Mouse (Mus musculus): Measurements from ENCODE around the gene Ahcyl1. TPM values are rescaled to one million over a fixed set of nuclear protein-coding genes. Genes with fewer than 3 reads are reported as not detected.
"Not testable (repeated sequence)": the region's sequence is repeated elsewhere in the genome, so short reads cannot be mapped to it uniquely, and the experiment has no call there.

Ahcyl1 gene
- 100 to 1,000 TPM; 305 to 328 TPM for total RNA-seq (2021)
- long read RNA-seq, experiment 1, transcript Ahcyl1-201 (17 exons, 3,863 nt), result major isoform, 455 of 578 reads
- long read RNA-seq, experiment 1, partial matches to known transcripts, result 38 of 578 reads
- long read RNA-seq, experiment 1, other reads (novel, unspliced or antisense), result 82 of 578 reads
- long read RNA-seq, experiment 2, transcript Ahcyl1-201 (17 exons, 3,863 nt), result major isoform, 353 of 434 reads
- long read RNA-seq, experiment 2, partial matches to known transcripts, result 28 of 434 reads
- long read RNA-seq, experiment 2, other reads (novel, unspliced or antisense), result 53 of 434 reads

DNA sequence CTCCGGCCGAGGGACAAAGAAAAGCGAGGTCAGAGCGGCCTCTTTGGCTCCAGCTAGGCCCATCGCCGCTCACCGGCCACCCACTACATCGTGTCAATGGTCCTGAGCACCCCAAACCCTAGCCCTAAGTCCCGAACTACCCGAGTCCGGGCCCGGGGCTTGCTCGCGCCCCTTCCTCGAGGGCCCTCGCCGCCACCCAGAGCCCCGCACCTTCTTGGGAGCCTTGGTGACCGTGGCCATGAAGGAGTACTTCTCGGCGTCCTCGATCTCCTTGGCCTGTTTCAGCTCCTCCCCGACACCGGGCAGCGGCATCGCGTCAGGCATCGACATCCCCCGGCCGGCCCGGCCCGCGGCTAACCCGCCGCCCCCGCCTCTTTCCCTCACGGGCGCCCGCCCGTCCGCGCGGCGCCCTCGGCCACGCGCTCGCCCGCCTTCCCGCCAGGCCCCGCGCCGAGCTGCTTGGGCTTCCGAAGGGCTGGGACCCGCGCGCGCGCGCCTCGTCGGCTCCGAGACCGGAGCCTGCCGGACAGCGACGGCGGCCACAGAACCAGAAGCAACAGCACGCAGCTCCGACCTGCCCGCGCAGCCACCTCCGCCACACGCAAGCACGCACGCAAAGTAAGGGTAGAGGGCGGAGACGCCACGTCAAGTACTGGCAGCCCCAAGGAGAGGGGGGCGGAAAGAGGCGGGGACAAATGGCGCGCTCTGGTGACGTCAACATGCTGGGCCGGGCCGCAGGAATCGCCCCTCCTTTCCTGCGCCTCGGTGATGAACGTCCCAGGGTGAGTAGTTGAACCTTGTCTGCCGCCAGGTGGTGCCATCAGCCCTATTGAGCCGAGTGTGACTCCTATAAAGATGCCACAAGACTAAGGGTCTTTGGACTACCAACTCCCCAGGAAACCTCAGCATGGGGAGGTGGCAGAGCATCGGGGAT is at the start of gene Ahcyl1:
Ahcyl1 (minus strand) TSS at position 613 of the 934 bp plus-strand sequence.
- DNase-seq (ENCODE audit: low spot score in 2 of 2), result peak; percentile 99

DNA sequence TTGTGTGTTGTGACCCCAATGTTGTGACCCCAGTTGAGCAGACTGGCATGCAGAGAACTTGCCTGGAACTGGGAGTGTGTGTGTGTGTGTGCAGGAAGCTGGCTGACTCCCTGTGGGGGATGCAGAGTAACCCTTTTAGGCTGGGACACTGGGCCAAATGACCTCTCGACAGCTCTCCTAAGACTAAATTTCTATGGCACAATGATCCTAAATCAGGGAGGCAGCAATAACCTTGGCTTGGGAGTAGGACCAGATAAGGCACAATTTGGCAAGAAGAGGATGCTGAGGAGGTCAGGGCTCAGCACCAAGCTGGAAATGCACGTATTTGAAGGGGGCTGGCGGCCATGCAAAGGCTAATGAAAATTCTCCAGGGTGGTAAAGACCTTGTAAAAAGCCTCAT is 49.7 kb upstream of the Ahcyl1 start:
- no peak for DNase-seq (ENCODE audit: low spot score in 2 of 2)

DNA sequence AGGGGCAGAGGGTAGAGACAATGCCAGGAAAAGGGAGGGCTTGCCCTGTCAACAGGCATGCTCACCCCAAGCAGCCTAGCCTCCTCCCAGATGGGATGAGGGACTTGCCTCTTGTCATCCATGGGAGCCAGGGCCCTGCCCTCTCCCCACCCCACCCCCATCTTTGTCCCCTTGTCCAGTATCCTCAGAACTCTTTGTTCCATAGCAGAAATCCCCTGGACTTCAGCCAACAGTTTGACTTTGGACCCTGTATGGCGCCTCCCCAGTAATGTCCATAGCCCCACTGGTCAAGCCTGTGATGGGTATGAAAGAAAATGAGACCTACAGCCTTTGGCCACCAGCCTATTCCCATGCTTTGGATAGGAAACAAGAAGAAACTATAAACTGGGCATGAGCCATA is 47.3 kb upstream of the Ahcyl1 start:
- no peak for DNase-seq (ENCODE audit: low spot score in 2 of 2)

DNA sequence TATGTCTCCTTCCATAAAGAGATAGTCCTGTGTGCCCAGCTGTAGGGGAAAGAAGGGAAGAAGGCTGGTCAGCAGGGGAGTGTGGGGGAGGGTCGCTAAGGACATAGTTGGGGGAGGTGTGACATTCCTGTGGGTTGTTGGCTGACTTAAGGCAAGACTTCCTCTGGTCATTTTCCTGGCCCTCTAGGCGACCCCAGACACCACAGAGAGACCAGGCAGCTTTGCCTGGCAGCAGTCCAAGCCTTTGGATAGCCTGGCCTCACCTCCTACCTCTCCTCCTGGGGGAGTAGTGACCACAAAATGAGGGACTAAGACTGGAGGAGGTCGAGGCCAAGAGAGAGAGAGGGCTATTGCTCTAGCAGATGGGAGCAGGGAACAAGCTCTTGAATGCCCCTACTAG is 46.7 kb upstream of the Ahcyl1 start:
- DNase-seq (ENCODE audit: low spot score in 2 of 2), result no peak

DNA sequence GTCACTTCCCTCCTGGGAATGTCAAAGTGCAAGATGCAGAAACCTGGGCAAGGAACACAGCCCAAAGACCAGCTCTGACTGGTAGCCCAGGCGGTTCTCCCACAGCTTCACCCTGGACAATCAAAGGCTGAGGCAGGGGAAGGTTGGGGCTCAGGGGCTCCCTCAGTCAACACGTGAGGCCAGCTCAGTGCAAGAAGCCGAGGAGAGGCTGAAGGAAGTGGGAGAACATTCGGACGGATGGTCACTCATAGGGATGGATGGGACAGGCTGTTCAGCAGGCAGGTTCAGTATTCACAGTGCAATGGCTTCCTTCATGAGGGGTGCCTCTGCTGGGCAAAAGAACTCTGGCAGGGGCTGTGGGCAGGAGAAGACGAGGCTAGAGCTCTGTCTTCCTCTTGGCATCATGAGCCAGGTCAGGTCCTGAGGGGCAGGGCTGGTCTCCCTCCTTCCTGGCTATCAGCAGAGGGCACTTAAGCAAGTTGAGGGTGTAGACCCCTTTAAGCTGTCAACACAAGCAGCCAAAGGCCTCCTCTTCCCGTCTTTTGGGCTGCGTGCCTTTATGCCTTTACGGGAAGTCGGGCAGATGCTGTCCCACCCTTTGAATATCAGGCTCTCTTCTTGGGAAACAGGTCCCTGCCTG is 45.8 kb upstream of the Ahcyl1 start:
- DNase-seq (ENCODE audit: low spot score in 2 of 2), result no peak

DNA sequence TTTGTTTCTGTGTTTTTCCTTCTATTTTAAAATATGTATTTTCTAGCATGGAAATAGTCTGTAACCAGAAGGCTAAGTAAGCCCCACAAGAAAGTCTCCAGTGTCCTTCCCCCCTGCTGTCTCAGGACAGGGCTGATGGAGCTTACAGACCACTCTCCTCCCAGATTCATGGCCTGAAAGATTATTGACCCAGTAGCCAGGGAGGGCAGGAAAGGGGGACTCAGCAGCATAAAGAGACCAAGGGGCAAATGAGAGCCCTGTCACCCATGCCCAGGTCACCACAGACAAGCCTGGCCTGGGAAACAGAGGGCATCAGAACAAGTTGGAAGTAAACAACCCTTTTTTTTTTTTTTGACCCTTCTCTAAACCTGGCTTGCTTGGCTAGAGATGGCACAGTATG is 45.0 kb upstream of the Ahcyl1 start:
- no peak for DNase-seq (ENCODE audit: low spot score in 2 of 2)

DNA sequence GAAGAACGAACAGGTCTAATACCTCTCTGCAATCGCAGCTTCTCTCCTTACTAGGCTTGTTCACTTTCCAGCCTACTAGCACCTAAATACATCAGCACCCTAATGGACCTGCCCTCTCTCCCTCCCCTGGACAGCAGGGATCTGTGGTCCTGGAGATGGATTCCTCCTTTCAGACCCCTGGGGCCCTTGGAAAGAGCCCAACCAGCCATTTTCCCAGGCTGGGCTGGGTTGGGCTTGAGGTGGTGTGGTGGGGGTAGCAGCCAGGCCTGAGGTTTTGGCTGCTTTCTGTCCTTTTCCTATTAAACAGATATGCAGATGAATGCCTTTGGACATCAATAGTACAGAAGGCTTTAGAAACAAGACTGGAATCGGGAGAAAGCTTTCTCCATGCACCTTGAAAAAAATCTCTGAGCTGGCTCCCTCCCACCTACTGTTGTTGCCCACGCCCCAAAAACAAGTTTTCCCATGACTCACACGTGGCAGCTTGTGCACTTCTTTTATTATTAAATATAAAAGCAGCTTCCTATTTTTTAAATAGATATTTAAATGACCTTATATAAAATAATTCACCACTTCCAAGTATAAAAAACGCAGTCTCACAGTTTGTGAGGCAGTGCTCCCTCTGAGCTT is 44.3 kb upstream of the Ahcyl1 start:
- peak in 1 of 2 experiments; percentile 47 for DNase-seq (ENCODE audit: low spot score in 2 of 2)

DNA sequence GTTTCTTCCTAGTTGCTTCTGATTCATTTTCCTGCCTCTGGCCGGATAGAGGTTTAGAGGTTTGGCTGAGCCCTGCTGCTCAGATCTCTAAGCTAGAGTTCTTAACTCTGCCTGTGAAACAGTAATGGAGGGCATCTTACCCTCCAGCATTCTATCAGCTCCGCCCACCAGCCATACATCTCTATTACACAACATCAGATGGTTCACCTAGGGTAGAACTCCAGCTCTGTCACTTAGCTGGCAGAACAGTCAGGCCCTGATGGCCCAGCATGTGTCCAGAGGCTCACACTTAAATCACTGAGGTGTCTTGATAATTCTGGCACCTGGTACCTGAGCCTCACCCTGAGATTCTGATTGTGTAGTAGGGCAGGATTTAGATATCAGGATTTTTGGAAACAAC is 43.6 kb upstream of the Ahcyl1 start:
- DNase-seq (ENCODE audit: low spot score in 2 of 2), result no peak

DNA sequence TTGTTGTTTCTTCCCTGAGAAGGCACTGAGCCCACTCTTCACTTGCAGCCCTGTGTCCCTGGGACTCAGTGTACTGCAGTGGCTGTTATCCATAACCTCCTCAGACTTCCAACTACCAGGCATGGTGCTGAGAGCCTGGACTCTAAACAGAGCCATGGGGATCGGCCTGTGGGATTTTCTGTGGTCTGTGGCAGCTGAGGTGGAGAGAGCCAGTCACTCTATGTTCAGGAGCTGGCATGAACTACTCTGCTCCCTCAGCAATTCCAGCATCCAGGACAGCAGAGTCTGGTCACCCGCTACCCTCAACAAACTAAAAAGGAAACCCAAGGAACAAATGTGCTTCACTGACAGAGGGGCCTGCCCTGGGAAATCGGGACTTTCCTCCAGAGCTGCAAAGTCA is 43.1 kb upstream of the Ahcyl1 start:
- DNase-seq (ENCODE audit: low spot score in 2 of 2), result no peak

DNA sequence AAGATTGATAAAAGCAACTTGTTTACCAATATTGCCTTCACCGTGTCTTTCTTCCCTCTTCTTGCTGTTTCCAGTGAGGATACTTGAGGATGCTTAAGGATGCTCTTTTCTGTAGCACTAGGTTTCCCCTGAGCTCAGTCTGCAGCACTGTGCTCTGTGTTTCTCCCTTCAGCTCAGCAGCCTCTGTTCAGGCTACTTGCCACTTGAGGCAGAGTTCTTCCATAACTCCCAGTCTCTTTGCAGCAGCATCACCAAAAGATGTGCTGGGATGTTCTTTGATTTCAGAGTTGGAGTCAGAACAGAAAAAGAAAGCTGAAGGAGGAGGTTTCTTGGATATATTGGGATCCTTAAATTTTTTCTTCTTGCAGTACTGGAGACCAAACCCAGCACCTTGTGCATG is 42.3 kb upstream of the Ahcyl1 start:
- DNase-seq (ENCODE audit: low spot score in 2 of 2), result no peak

DNA sequence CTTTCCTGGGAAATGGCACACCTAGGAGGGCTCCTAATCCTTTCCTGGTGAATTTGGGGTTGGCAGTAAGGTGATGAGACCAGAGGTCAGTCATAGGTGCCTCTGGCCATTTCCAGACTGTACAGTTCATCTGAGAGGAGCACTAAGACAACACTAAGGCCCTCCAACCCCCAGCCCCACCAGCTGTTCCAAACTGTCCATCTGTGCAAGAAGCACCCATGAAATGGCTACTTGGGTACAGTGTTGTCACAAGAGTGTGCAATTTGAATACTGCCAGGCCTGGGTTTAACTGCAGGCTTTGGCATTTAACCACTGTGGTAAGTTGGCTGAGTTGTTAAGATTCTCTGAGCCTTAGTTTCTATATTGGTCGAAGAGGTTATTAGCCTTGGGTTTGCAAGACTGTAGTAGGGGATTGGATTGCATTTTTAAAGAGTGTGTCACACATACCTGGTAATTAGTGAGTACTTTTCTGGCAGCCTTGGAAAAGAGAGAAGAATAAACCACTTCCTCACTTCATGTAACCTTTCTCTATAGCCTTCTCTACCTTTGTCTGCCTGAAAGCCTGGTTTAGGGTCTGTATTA is 41.3 kb upstream of the Ahcyl1 start:
- DNase-seq (ENCODE audit: low spot score in 2 of 2), result no peak

DNA sequence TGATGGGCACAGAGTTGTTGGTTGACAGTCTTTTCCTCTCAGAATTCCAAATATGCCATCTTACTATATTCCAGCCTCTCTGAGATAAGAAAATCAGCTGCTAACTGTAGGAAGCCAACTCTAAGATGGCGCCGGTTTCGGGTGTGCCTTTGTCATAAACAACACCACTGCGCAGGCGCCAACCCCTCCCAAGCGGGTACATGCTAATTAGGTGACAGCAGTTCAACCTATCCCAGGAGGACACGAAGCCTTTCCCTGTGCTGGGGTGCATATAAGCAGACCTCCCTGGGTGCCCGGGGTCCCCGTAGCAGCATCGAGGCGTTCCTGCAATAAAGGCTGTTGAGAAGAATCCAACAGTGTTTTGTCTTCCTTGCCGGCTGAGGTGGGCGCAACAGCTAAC is 39.3 kb upstream of the Ahcyl1 start:
- DNase-seq (ENCODE audit: low spot score in 2 of 2), result not testable (repeated sequence)

DNA sequence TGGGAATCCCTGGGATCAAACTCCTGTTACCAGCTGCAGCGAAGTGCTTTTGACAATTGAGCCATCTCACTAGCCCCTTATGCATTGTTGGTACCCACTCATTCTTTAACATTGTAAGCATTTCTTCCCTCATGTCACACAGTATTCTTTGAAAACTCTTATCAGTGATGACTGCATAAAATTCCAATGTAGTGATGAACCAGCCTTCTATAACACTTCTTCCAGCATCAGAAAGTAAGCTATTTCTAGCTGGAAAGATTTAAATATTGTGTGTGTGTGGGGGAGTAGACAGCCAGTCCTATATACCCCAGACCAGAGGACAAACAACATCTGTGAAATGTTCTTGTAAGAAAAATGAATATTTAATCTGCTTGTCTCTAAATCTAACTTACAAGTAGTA is 37.0 kb upstream of the Ahcyl1 start:
- DNase-seq (ENCODE audit: low spot score in 2 of 2), result no peak

DNA sequence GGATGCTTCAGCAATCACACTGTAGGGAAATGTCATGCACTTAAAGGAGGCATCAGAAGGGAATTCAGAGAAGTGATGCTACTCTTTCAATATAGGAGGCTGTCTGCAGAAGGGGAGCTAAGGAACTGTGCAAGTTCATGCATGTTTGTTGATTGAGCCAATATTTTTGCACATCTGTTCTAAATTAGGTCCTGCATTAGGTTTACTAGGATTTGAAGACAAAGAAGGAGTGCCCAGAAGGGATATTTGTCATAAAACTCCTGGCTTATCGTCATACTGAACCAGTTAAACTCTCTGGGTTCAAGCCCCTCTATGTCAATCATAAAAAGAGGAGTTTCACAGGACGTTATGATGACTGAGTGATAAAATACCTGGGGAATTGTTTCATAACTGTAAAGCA is 33.9 kb upstream of the Ahcyl1 start:
- no peak for DNase-seq (ENCODE audit: low spot score in 2 of 2)

DNA sequence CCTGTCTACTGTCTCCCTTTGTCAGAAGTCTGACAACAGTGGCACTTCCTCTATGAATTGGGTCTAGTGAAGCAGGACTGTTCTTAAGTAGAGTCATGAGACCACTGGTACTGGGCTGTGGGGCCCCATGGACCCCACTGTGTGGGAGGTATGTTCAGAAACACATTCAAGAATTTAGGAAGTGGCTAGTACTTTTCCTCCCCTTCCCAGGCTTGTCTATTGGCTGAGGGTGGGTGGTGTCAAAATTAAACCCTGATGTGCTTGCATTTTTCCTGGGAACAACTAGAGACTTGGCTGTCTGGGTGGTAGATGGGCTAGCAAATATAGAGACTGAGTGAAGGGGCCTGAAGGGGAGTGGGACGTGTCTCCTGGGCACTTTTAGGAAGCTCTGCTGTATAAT is 32.1 kb upstream of the Ahcyl1 start:
- DNase-seq (ENCODE audit: low spot score in 2 of 2), result no peak

DNA sequence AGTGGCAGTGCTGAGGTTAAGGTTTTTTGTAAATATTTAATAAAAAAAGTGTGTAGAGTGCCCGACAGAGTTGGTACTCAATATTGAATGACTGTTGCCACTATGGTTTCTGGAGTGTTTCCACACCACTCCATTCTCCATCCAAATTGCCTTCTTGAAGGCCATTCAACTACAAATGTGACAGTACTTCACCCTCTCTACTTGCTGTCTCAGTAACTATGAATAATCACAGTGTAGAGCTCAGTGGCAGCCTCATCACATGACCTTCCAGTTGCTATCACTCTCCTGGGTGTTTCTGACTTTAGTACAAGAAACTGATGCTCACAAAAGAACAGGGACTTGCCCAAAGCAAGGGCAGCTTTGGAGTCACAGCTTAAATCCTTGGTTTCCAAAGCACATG is 19.6 kb upstream of the Ahcyl1 start:
- no peak for DNase-seq (ENCODE audit: low spot score in 2 of 2)

DNA sequence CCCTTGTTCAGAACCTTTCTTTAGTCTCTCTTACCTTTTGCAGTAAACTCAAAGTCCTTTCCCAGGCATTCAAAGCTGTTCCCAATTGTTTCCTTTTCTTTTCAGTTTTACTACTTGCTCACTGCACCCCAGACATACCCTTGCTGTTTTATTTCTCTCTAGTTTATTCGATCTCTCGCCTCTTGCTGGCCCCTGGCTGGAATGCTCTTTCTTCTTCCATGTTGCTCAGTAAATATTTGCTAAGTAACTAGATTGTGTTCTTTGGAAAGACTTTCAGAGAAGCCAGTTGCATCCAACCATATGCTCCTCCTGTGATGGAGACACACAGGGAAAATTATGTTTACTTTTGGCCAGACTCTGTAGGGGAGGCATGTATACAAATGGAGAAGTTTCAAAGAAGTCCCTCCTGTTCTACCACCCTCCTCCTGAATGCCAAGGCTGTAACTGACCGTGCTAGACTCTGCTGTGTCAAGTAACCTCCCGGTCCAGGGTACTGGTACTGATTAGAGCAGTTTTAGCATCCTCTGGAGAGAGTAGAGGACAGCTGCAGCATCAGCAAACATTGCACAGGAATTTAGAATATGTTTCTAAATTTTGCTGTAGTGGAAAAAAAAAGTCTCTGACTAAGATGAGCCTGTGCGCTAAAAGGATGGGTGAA is 18.0 kb upstream of the Ahcyl1 start:
- DNase-seq (ENCODE audit: low spot score in 2 of 2), result no peak

DNA sequence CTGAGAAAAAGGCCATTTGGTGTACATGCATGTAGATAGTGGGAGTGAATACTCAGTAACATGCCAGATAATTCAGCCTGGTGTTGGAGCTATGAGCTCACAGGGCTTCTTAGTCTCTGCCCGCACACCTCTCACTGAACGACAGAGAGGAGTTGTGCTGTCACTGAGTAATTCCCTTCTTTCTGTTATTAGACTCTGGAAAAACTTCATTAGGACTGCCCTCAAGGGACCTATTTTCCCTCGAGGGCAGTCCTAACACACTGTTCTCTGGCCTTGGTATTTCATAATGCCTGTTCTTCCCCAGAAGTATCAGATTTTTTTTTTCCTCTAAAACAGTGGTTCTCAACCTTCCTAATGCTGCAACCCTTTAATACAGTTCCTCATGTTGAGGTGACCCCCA is 15.7 kb upstream of the Ahcyl1 start:
- no peak for DNase-seq (ENCODE audit: low spot score in 2 of 2)

DNA sequence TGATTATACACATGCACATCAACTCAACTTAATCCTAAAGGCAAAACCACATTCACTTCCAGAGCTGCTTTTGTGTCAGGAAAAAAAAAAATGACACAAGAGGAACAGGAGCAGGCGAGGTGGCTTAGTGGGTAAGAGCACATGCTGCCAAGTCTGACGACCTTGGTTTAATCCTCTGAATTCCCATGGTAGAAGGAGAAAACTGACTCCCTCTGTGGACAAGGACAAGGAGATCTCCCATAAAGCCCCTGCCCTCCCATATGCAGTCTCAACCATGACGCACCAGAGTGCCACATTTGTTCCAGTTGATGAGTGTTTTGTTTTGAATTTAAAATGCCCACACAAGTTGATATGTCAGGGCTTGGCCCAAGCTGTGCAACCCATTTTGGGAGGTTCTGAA is 12.8 kb upstream of the Ahcyl1 start:
- no peak for DNase-seq (ENCODE audit: low spot score in 2 of 2)

DNA sequence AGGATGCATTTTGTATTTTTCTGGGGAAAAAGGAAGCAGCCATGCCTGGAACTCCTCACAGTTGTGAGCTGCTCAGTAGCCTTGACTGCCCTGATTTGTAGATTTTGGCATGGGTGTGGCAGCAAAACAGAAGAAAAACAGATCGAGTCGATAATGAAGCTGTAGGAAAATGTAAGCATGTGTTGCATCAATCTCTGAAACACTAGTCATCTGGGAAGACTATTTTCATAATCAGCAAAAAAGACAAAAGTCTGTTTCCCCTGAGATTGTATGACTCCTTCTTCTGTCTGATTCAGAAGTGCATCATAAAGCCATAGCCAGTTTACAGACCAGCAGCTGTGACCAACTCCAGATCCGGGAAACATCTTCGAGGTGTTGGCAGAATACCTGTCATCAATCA is 10.9 kb upstream of the Ahcyl1 start:
- no peak for DNase-seq (ENCODE audit: low spot score in 2 of 2)

DNA sequence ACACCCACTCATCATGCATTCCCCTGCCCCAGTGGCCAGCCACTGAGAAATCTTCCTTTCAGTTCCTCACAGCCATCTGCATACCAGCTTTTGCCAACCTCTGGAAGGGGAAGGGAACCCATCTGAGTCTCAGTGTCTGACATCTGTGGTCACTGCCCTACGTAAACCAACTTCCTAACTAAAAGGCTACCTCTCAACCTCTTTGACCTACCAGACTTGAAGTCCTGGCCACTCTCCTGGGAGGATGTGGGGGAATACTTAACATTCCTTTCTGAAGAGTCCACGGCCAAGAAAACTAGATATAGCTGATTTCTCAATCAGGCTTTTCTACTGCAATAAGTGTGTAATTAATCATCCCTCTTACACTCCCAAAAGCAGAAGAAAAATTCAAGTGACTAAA is 9.8 kb upstream of the Ahcyl1 start:
- no peak for DNase-seq (ENCODE audit: low spot score in 2 of 2)

Measured in left cerebral cortex, adult 18-20 months (tissue).